Mouse (Mus musculus) midbrain, embryonic 10.5 days (tissue): ENCODE measurements around the gene Stk24. TPM values are rescaled to one million over a fixed set of nuclear protein-coding genes. Genes with fewer than 3 reads are reported as not detected.

Experiments used
- DNase-seq: peaks from one replicate; pipeline ENCODE4 v3.0.0-alpha.2; 2017; ENCODE audit warnings: low spot score
- H3K27ac ChIP-seq: fragments of 300-500 bp; sonication (generic); replicated peaks from 2 replicates; pipeline ENCODE4 v1.5.1; 2016; ENCODE audit warnings: mild to moderate bottlenecking
- H3K27me3 ChIP-seq: fragments of 300-500 bp; sonication (generic); 2 replicates; pipeline ENCODE4 v1.6.1; 2016; ENCODE audit warnings: low read depth, mild to moderate bottlenecking; ENCODE audit not compliant: poor library complexity, severe bottlenecking
- H3K36me3 ChIP-seq: fragments of 300-500 bp; sonication (generic); 2 replicates; pipeline ENCODE4 v1.6.1; 2016; ENCODE audit warnings: mild to moderate bottlenecking, moderate library complexity
- H3K4me1 ChIP-seq: fragments of 300-500 bp; sonication (generic); 2 replicates; pipeline ENCODE4 v1.6.1; 2016
- H3K4me3 ChIP-seq: fragments of 300-500 bp; sonication (generic); 2 replicates; pipeline ENCODE4 v1.5.1; 2016; ENCODE audit warnings: mild to moderate bottlenecking, moderate library complexity
- H3K9me3 ChIP-seq: fragments of 300-500 bp; sonication (generic); replicated peaks from 2 replicates; pipeline ENCODE4 v1.6.1; 2016; ENCODE audit warnings: mild to moderate bottlenecking
- WGBS: fragments of 180-500 bp; shearing (Covaris S2); methylation state at CpG from one replicate; pipeline ENCODE4 v1.1.7; 2016; 5-methylcytosine and 5-hydroxymethylcytosine counted together
- polyA plus RNA-seq: library from polyadenylated mRNA; unstranded; fragments of >200 nt; fragmentation: Nextera tagmentation; extraction: Ambion mirVana; gene quantifications from 2 replicates; pipeline ENCODE4 v1.2.1, GENCODE M21; 2016

Stk24 gene
- polyA plus RNA-seq, 1 experiment from 2014 or later = 36.8 TPM

DNA sequence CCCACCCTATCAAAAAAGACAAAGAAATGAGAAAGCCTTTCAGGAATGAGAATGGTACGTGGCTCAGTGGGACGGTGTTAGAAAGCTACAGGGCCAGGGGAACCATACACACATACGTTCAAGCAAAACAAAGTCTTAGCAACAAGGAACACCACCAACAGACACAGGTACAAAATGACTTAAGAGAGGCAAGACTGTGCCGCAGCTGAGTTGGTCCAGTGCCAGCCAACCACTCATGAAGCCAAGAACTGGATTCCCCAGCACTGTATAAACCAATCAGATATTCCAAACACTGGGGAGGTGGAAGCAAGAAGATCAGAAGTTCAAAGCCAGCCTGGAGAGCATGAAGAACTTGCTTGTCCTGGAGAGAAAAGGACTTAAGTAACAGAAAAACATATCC is 5.9 kb downstream of the Stk24 start:
- Histone ChIP-seq H3K4me1 (peaks cover 44% of the 10 kb centered on the region), H3K9me3 (no peaks in the 10 kb centered on the region), H3K27me3 (no peaks in the 10 kb centered on the region), H3K4me3 (no peak overlapping the region), H3K27ac (no peak overlapping the region), H3K36me3 (peaks cover 45% of the 10 kb centered on the region)
- DNase-seq = no peak
- WGBS = 93% methylated on average over 4 of the region's 4 CpGs

DNA sequence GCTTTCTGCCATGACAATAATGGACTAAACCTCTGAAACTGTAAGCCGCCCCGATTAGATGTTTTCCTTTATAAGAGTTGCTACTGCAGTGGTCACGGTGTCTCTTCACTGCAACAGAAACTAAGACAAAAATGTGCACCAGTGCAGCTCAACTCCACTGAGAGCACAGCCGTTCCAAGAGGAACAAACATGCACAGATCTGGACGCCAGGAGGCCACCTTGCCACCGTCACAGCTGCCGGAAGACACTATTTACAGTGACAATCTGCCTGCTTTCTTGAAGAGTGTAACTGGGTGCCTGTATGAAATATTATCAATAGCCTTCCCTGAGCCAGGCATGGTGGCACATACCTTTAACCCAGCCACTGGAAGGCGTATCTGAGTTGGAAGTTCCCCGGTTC is 6.8 kb downstream of the Stk24 start:
- no peak for DNase-seq
- WGBS = 93% methylated on average over 9 of the region's 9 CpGs
- H3K4me1 ChIP-seq = peaks cover 46% of the 10 kb centered on the region
- H3K9me3 ChIP-seq = no peaks in the 10 kb centered on the region
- no peaks in the 10 kb centered on the region for H3K27me3 ChIP-seq
- no peak overlapping the region for H3K27ac ChIP-seq
- peaks cover 45% of the 10 kb centered on the region for H3K36me3 ChIP-seq
- no peak overlapping the region for H3K4me3 ChIP-seq

DNA sequence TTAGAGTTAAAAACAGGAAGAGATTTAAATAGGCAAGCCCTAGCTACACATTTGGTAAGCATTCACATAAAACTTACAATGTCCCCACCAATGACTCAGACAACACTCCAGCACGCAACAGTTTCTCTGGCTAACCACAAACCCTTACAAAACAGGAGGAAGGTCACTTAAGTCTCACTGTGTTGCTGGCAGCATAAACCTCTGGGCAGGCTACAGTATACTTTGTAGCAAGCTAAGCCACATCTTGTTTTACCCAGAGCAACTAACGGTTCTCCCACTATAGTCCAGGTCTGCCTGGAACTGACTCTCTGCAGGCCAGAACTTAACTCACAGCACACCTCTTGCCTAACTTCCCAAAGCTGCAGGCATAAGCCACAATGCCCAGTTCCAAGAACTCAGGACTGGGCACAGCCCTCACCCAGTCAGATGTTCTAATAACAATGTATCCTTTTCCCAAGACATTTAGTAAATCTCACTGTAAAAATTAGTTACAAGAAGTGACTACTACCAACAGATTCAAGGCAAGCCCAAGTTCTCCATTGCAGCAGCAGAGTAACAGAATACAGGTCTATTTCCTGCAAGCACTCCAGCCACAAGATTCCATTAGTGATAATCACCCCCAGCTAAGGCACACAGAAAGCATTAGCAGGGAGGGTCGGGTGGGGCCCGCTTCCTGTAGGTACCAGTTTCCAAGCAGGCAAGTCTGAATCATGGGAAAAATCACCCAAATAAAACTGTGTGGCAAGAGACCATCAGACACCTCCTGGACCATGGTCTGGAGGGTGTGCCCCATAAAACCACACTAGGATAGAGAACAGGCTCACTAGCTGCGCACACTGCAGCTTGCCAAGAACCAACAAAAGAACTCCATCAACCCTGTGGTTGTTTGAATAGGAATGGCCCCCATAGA is 7.6 kb downstream of the Stk24 start:
- no peak for DNase-seq
- H3K27me3 ChIP-seq = no peaks in the 10 kb centered on the region
- H3K9me3 ChIP-seq = no peaks in the 10 kb centered on the region
- H3K36me3 ChIP-seq = peaks cover 45% of the 10 kb centered on the region
- 91% methylated on average over 5 of the region's 5 CpGs for WGBS
- H3K4me1 ChIP-seq = peaks cover 41% of the 10 kb centered on the region
- H3K27ac ChIP-seq = no peak overlapping the region
- H3K4me3 ChIP-seq = no peak overlapping the region

DNA sequence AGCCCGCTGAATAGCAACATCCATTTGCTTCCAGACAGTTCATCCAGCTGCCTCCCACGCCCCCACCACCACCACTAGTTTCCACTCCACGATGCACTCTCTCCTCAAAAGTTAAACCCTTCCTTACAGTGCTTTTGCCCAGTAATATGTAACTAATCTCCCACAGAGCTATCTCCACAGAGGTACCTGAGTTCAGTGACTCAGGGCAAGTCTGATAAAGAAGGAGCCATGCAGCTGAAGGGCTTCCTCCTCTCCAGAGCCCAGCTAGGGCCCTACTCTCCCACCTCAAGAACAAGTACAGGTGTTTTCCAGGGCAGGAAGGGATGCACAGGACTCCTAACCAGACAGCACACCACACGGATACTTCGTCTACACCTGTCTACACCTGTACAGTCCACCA is 10.4 kb downstream of the Stk24 start:
- WGBS = 76% methylated on average over 5 of the region's 5 CpGs
- no peak overlapping the region for H3K27ac ChIP-seq
- no peak overlapping the region for H3K4me3 ChIP-seq

DNA sequence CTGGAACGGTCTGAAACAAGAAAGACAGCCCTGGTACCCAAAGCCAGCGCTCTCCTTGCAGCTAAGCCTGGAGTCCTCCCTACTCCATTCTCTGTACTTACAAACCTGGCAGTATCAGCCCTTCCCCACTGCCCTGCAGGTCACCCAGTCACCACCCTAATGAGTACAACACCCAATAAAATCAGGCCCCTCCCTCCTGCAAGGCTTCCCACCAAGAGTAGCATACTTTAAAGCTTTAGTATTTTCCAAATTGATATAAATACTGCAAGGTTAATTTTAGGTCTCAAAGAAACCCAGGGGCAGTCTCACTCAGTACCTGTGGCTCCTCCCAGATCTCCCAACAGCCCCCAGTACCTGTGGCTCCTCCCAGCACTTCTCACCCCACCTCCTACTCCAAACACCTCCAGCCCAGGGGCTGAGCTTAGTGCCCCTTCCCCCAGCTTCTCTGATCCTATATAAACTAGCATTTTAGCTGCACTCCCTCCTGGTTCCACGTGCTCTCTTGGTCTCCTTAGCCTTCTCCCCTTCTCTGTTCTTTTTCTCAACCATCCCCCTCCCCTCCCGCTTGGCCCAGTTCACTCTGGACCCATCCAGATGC is 11.6 kb downstream of the Stk24 start:
- H3K9me3 ChIP-seq = peaks cover 5% of the 10 kb centered on the region; the same call in 1 of the 2 replicates
- peaks cover 46% of the 10 kb centered on the region for H3K4me1 ChIP-seq
- no peaks in the 10 kb centered on the region for H3K27me3 ChIP-seq
- no peak overlapping the region for H3K27ac ChIP-seq
- 71% methylated on average over 4 of the region's 4 CpGs for WGBS
- DNase-seq = no peak
- H3K36me3 ChIP-seq = peaks cover 45% of the 10 kb centered on the region
- no peak overlapping the region for H3K4me3 ChIP-seq

More for the DNA sequence above, 10.4 kb downstream of the Stk24 start:
- Histone ChIP-seq H3K4me1 (peaks cover 50% of the 10 kb centered on the region), H3K36me3 (peaks cover 40% of the 10 kb centered on the region), H3K27me3 (no peaks in the 10 kb centered on the region), H3K9me3 (no peaks in the 10 kb centered on the region; the same call in 1 of the 2 replicates)
- no peak for DNase-seq

DNA sequence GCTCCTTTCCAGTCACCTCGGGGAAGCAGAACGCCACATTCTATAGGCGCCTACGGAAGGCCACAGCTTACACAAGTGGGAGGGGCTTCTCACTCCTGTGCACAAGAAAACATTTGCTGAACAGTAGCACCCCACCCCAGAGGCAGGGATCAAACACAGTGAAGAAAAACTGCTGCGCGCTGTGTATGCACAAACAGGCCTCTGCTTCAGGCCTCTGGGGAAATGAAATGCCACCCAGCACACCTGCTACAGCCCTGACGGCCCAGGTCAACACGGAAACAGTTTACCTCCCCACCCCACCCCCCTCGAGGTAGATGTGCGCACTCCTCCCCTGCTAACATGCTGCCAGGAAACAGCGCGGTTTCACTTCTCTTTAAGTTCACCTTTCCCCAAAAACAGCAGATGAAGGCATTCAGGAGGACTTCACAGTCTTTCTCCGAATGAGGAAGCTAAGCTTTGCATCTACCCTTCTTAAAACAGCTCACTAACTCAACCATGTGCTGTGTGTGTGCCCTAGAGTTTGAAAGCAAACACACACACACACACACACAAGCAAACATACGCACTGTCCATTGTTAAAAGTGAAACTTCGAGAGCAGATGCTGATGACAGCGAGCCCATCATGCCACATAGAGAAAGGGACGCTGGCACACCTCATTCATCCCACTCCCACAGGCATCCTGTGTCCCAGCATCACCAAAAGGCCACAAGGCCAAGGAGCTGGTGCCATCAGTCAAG is 13.7 kb downstream of the Stk24 start:
- Histone ChIP-seq H3K9me3 (peaks cover 5% of the 10 kb centered on the region; the same call in 1 of the 2 replicates), H3K27me3 (no peaks in the 10 kb centered on the region), H3K36me3 (peaks cover 43% of the 10 kb centered on the region), H3K27ac (0 out of 2 replicates have a peak overlapping the region, but pooled peaks have one; percentile 13), H3K4me3 (no peak overlapping the region), H3K4me1 (peaks cover 42% of the 10 kb centered on the region)
- DNase-seq = no peak
- 76% methylated on average over 17 of the region's 17 CpGs for WGBS

DNA sequence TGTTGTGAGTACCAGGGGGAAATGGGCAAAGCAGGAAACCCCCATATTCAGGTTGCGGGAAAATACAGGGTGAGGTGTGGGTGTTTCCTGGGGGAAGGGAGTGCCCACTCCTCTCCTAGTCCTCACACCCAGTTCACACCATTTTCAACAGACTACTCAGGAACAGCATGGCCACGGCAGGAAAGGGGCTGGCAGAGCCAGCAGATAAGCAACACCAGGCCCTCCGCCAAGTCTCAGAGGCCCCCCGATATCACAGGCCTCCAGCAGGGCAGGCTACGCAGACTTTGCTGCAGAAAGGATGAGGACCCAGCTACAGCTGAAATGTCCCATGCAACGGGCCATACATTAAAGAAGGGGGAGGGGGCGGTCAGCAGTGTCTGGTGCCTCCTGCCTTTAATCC is 14.4 kb downstream of the Stk24 start:
- DNase-seq = no peak
- WGBS = 88% methylated on average over 7 of the region's 7 CpGs
- H3K4me3 ChIP-seq = no peak overlapping the region
- 0 out of 2 replicates have a peak overlapping the region, but pooled peaks have one; percentile 13 for H3K27ac ChIP-seq
- H3K36me3 ChIP-seq = peaks cover 44% of the 10 kb centered on the region
- H3K4me1 ChIP-seq = peaks cover 43% of the 10 kb centered on the region
- no peaks in the 10 kb centered on the region for H3K27me3 ChIP-seq
- H3K9me3 ChIP-seq = peaks cover 5% of the 10 kb centered on the region; the same call in 1 of the 2 replicates

DNA sequence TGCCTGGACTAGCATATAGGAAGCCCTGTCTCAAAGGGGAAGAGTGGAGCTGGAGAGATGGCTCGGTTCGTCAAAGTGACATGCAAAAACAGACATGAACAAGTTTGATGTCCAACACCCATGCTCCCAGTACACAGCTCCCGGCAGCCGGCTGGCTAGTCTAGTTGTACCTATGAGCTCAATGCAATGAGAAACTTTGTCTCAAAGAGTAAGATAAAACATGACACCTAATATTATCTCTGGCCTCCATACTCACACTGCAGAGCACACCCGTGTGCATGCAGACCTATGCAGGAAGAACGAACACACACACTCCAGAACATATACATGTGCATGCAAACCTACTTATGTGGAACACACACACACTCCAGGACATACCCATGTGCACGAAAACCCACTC is 15.5 kb downstream of the Stk24 start:
- H3K27ac ChIP-seq = no peak overlapping the region
- 98% methylated on average over 7 of the region's 7 CpGs for WGBS
- H3K4me1 ChIP-seq = peaks cover 44% of the 10 kb centered on the region
- DNase-seq = no peak
- H3K27me3 ChIP-seq = no peaks in the 10 kb centered on the region
- H3K9me3 ChIP-seq = peaks cover 5% of the 10 kb centered on the region; the same call in 1 of the 2 replicates
- peaks cover 45% of the 10 kb centered on the region for H3K36me3 ChIP-seq
- H3K4me3 ChIP-seq = no peak overlapping the region

DNA sequence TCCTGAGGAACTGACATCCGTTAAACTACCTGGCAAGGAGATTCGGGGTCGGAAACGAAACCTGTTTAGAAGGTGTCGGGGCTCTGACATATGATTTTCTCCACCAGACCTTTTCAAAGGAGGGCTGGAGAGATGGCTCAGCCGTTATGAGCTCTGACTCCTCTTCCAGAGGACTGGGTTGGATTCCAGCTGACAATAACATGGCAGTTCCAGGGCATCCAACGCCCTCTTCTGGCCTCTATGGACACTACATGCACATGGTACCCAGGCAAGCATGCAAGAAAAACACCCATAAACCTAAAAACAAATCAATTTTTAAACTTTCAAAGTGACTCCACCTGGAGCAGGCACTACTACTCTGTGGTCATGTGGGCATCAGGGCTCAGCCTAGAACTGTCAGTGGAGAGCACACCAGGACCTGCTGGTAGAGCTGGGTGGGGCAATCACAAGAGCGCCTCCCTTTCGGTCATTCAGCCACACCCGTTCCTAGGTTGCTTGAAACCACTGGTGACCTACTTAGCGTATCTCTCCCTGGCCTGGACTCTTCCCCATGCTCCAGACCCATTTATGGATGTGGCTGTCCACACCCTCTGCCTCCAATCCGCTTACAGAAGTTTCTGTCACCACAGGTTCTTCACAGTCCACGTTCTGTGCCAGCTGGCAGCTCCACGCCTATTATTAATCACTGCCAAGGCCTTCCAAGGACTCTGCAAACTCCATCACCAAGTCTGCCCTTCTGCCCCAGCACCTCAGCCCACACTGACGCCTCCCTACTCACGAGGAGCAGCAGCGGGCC is 18.3 kb downstream of the Stk24 start:
- Histone ChIP-seq H3K36me3 (peaks cover 45% of the 10 kb centered on the region), H3K27ac (no peak overlapping the region), H3K9me3 (peaks cover 5% of the 10 kb centered on the region; the same call in 1 of the 2 replicates), H3K4me3 (no peak overlapping the region), H3K27me3 (no peaks in the 10 kb centered on the region), H3K4me1 (peaks cover 35% of the 10 kb centered on the region)
- no peak for DNase-seq
- 92% methylated on average over 17 of the region's 17 CpGs for WGBS

DNA sequence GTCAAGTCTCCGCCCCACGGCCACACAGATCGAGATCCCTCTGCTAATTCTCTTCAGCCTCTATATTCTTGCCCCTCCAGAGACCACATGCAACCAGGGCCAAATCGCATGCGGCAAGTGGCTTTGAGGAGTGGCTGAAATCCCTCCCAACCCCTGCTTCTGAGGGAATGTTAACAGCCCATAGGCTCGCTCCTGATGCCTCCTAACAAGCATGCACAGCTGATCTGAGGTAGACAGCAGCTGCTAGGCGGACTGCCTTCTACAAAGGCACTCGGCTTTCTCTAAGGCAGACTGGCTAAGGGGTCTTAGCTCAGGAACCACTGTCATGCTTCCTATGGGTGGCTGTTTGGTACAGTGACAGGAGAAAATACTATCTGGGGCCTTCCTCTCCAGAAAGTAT is 20.0 kb downstream of the Stk24 start:
- no peaks in the 10 kb centered on the region for H3K27me3 ChIP-seq
- WGBS = 74% methylated on average over 8 of the region's 8 CpGs
- peaks cover 5% of the 10 kb centered on the region; the same call in 1 of the 2 replicates for H3K9me3 ChIP-seq
- DNase-seq = no peak
- peaks cover 22% of the 10 kb centered on the region for H3K4me1 ChIP-seq
- H3K4me3 ChIP-seq = no peak overlapping the region
- H3K27ac ChIP-seq = 0 out of 2 replicates have a peak overlapping the region, but pooled peaks have one; percentile 19
- H3K36me3 ChIP-seq = peaks cover 47% of the 10 kb centered on the region

DNA sequence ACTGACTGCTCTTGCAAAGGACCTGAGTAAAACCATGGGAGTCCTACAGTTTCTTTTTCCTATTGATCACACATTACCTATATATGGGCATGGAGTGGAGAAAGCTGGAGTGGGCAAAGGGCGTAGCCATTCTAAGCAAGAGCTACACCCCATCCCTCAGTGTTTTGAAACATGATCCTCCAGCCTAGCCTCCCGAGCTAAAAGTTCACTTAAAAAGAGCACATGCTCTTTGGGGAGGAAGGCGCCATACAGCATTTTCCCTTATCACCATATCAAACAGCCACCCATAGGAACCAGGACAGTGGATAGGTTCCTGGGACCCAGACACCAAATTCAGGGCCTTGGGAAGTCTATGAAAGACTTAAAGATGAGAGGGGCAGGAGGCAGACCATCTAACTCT is 20.8 kb downstream of the Stk24 start:
- H3K27ac ChIP-seq = no peak overlapping the region
- no peak for DNase-seq

DNA sequence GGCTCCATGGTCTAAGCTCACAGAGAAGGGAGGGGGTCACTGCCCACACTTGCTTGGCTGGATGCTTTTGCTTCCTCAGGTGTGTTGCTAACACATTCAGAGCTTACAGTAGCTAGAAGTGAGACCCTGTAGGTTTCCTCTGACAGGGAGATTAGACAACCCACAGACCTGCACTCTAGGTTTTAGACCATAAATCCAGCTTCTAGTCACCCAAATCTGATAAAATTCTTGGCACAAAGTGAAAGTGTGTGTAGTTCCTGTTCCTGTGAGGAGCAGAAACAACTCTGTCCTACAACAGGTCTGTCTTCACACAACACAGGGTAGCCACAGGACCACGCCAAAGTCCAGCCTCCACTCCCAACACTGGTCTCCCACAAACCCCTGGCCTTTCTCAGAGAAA is 21.5 kb downstream of the Stk24 start:
- Histone ChIP-seq H3K27me3 (no peaks in the 10 kb centered on the region), H3K27ac (no peak overlapping the region), H3K4me3 (no peak overlapping the region), H3K36me3 (peaks cover 32% of the 10 kb centered on the region), H3K4me1 (peaks cover 28% of the 10 kb centered on the region), H3K9me3 (no peaks in the 10 kb centered on the region)
- 95% methylated on average over 1 of the region's 1 CpGs for WGBS
- no peak for DNase-seq

More for the DNA sequence above, 20.8 kb downstream of the Stk24 start:
- H3K4me3 ChIP-seq = no peak overlapping the region
- peaks cover 28% of the 10 kb centered on the region for H3K4me1 ChIP-seq
- no peaks in the 10 kb centered on the region for H3K27me3 ChIP-seq
- 58% methylated on average over 3 of the region's 3 CpGs for WGBS
- H3K36me3 ChIP-seq = peaks cover 39% of the 10 kb centered on the region
- H3K9me3 ChIP-seq = peaks cover 5% of the 10 kb centered on the region; the same call in 1 of the 2 replicates
